Mouse (Mus musculus) limb, embryonic 14.5 days (tissue): ENCODE measurements around the gene Clec2h. TPM values are rescaled to one million over a fixed set of nuclear protein-coding genes. Genes with fewer than 3 reads are reported as not detected.
"Not testable (repeated sequence)": the region's sequence is repeated elsewhere in the genome, so short reads cannot be mapped to it uniquely, and the experiment has no call there.

Source experiments
- ATAC-seq: fragments of 200-750 bp; cut with Nextera tagmentation; 2 replicates; pipeline ENCODE4 v1.8.0; 2017; ENCODE audit warnings: low read depth, moderate number of reproducible peaks, moderate TSS enrichment; ENCODE audit not compliant: low FRiP score
- DNase-seq: peaks from one replicate; pipeline ENCODE4 v3.0.0-alpha.2; 2015; ENCODE audit warnings: low spot score
- H3K27ac ChIP-seq: fragments of 300-500 bp; sonication (generic); replicated peaks from 2 replicates; pipeline ENCODE4 v1.5.1; 2014; ENCODE audit warnings: low read depth, mild to moderate bottlenecking, low read length, moderate library complexity, mixed read lengths
- H3K27me3 ChIP-seq: fragments of 300-500 bp; sonication (generic); 2 replicates; pipeline ENCODE4 v1.6.1; 2014; ENCODE audit warnings: low read length, mixed read lengths; ENCODE audit not compliant: control insufficient read depth, insufficient read depth
- H3K36me3 ChIP-seq: fragments of 300-500 bp; sonication (generic); 2 replicates; pipeline ENCODE4 v1.6.1; 2014; ENCODE audit warnings: mild to moderate bottlenecking, low read length, moderate library complexity, mixed read lengths; ENCODE audit not compliant: control insufficient read depth, insufficient read depth
- H3K4me1 ChIP-seq: fragments of 300-500 bp; sonication (generic); 2 replicates; pipeline ENCODE4 v1.6.1; 2014; ENCODE audit warnings: antibody characterized with exemption, low read length, mixed read lengths; ENCODE audit not compliant: control insufficient read depth, insufficient read depth
- H3K4me2 ChIP-seq: fragments of 300-500 bp; sonication (generic); replicated peaks from 2 replicates; pipeline ENCODE4 v1.6.1; 2014; ENCODE audit warnings: low read depth, mild to moderate bottlenecking, low read length, moderate library complexity; ENCODE audit not compliant: severe bottlenecking
- H3K4me3 ChIP-seq: fragments of 300-500 bp; sonication (generic); replicated peaks from 2 replicates; pipeline ENCODE4 v1.5.1; 2014; ENCODE audit warnings: low read length
- H3K9ac ChIP-seq: fragments of 300-500 bp; sonication (generic); 2 replicates; pipeline ENCODE4 v1.6.1; 2014; ENCODE audit warnings: mild to moderate bottlenecking, low read depth, low read length, moderate library complexity; ENCODE audit not compliant: severe bottlenecking
- H3K9me3 ChIP-seq: fragments of 300-500 bp; sonication (generic); 2 replicates; pipeline ENCODE4 v1.6.1; 2016; ENCODE audit warnings: low read length; ENCODE audit not compliant: control insufficient read depth
- POLR2A ChIP-seq: fragments of 200-500 bp; IDR thresholded peaks from 2 replicates; pipeline ENCODE4 v1.8.0; 2012; ENCODE audit warnings: inconsistent platforms, mild to moderate bottlenecking, moderate library complexity, borderline replicate concordance; ENCODE audit not compliant: insufficient read depth, insufficient read length; ENCODE audit errors: extremely low read depth
- WGBS: fragments of 180-500 bp; shearing (Covaris S2); extraction: QIAGEN DNeasy Blood & Tissue Kit; methylation state at CpG from one replicate; pipeline ENCODE4 v1.1.7; 2014; 5-methylcytosine and 5-hydroxymethylcytosine counted together
- polyA plus RNA-seq, 2 experiments: library from polyadenylated mRNA; depleted of rRNA in 1 of 2; stranded (reverse) in 1 of 2; unstranded in 1 of 2; fragments of >200 nt; fragmentation: Nextera tagmentation in 1 of 2; extraction: Ambion mirVana in 1 of 2; gene quantifications; 2 replicates each; pipeline versions ENCODE4 v1.2.1 to v1.2.3; 2012 to 2014

Gene Clec2h
- polyA plus RNA-seq, 2 experiments = not detected

DNA sequence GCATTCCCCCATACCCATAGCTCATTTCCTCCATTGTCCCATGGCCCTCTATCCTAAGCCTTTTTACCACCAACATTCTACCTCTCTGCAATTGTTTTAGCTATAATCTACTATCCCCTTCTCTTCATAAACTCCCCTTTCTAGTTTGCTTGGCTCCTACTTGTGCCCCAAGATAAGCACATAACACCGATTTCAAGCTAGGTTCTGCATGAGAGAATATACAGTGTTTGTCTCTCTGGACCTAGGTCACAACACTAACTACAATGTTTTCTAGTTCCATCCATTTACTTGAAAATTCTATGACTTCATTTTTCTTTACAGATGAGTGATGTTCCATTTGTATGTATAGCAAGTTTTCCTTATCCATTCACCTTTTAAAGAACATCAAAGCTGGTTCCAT lies 21.5 kb upstream of the Clec2h start:
- TF ChIP-seq POLR2A = no peak
- ATAC-seq = no peak
- H3K4me1 ChIP-seq = no peaks in the 10 kb centered on the region

DNA sequence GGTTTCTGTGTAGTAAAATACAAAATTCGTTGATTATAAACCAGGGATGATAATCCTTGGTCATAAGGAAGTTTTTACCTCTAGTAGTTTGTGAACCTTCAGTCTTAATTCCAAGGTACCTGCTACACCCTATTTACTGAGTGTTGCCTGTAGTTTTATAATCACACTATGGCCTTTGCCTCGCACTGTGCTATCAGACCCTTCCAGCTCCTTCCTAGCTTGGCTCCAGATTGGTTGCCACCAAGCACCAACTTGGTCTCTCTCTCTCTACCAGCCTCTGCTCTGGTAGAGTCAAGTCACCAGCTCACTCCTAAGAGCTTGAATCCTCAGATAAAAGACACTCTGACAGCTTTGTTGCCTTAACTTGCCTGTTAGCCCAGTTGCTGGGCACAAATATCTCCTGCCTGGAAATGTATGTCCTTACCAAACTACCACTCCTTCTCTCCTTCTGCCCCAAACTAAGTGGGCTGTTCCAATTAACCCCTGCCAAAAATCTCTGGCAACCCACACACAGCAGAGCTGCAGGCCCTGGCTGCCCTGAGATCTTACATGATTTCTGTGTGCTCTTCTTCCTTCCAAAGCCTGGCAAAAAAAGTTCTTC lies 21.0 kb upstream of the Clec2h start:
- H3K4me3 ChIP-seq = no peak overlapping the region
- no peak overlapping the region for H3K4me2 ChIP-seq
- no peak for TF ChIP-seq POLR2A
- 81% methylated on average over 2 of the region's 2 CpGs for WGBS
- DNase-seq = no peak
- no peak overlapping the region for H3K9ac ChIP-seq
- no peak overlapping the region for H3K27ac ChIP-seq
- H3K4me1 ChIP-seq = no peaks in the 10 kb centered on the region
- no peaks in the 10 kb centered on the region for H3K9me3 ChIP-seq
- no peaks in the 10 kb centered on the region for H3K36me3 ChIP-seq
- H3K27me3 ChIP-seq = no peaks in the 10 kb centered on the region
- ATAC-seq = no peak

More for the DNA sequence above, 21.5 kb upstream of the Clec2h start:
- Histone ChIP-seq H3K4me3 (no peak overlapping the region), H3K9ac (no peak overlapping the region), H3K9me3 (no peaks in the 10 kb centered on the region), H3K4me2 (no peak overlapping the region), H3K27ac (no peak overlapping the region), H3K36me3 (no peaks in the 10 kb centered on the region), H3K27me3 (no peaks in the 10 kb centered on the region)
- DNase-seq = no peak
- WGBS = 98% methylated on average over 1 of the region's 1 CpGs

DNA sequence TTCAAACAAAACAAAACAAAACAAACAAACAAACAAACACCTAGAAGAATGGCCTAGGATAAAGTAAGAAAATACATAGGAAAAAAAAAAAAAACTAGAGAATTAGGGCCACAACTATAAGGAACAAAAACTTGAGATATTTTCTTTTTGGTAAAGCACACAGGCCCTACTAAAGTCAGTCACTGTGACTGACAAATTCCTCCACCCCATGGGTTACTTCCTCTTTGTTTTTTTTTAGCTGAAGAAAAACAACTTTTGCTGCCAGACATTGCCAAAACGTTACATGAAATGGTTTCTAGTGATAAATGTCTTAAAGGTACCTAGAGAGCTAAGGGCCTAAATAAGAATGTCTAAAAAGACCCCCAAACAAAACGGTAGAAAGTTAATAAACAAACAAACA lies 18.2 kb upstream of the Clec2h start:
- no peak for TF ChIP-seq POLR2A
- Histone ChIP-seq H3K36me3 (no peaks in the 10 kb centered on the region), H3K4me3 (no peak overlapping the region), H3K27me3 (no peaks in the 10 kb centered on the region), H3K9ac (no peak overlapping the region), H3K4me1 (no peaks in the 10 kb centered on the region), H3K9me3 (no peaks in the 10 kb centered on the region), H3K27ac (no peak overlapping the region), H3K4me2 (no peak overlapping the region)
- ATAC-seq (no peak), DNase-seq (no peak)
- 67% methylated on average over 2 of the region's 2 CpGs for WGBS

DNA sequence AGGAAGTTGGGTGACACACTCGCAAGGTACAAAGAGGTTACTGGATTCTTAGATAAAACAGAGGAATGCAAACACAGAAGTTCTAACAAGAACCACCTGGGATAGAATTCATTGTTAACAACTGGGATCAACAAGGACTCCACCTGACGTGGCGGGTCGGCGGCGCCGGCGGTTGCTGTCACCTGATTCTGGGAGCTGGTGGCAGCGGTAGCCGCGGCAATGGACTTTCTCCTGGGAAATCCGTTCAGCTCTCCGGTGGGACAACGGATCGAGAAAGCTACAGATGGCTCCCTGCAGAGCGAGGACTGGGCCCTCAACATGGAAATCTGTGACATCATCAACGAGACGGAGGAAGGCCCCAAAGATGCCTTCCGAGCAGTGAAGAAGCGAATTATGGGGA lies 17.5 kb upstream of the Clec2h start:
- not testable (repeated sequence) for H3K9ac ChIP-seq
- WGBS = 97% methylated on average over 20 of the region's 20 CpGs

DNA sequence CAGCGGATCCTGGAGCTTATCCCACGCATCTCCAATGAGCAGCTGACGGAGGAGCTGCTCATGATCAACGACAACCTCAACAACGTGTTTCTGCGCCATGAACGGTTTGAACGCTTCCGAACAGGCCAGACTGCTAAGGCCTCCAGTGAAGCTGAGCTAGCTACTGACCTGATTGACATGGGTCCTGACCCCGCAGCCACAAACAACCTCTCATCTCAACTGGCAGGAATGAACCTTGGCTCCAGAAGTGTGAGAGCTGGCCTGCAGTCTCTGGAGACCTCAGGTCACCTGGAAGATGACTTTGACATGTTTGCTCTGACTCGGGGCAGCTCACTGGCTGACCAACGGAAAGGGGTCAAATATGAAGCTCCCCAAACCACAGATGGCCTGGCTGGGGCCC lies 16.5 kb upstream of the Clec2h start:
- not testable (repeated sequence) for H3K27ac ChIP-seq, H3K36me3 ChIP-seq, H3K4me1 ChIP-seq, H3K4me3 ChIP-seq, H3K4me2 ChIP-seq, ATAC-seq, H3K27me3 ChIP-seq, H3K9me3 ChIP-seq, H3K9ac ChIP-seq, DNase-seq
- WGBS = 88% methylated on average over 11 of the region's 12 CpGs

More for the DNA sequence above, 17.5 kb upstream of the Clec2h start:
- H3K4me3 ChIP-seq, H3K27ac ChIP-seq, ATAC-seq, H3K9me3 ChIP-seq, DNase-seq, H3K4me2 ChIP-seq, H3K27me3 ChIP-seq, H3K36me3 ChIP-seq, H3K4me1 ChIP-seq: not testable (repeated sequence)

DNA sequence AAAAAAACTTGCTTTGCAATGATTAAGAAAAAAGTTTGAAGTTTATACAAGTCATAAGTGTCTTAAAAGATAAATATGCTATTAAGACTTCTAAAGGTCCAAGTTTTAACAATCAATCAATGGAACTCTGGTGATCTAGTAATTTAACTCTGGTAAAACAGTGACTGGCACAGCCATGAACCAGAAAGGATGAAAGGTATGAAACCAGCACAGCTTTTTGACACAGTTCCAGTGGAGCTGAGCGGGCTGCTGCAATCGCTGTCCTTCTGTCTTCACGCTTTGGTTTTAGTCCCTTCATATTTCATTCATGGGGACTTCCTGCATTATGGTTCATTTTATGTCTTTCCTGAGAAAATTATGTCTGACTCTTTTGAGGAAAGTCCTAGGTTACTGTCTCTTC lies 12.5 kb upstream of the Clec2h start:
- no peak overlapping the region for H3K27ac ChIP-seq
- no peaks in the 10 kb centered on the region for H3K4me1 ChIP-seq
- no peak for DNase-seq
- H3K9ac ChIP-seq = no peak overlapping the region
- no peak for ATAC-seq
- no peak for TF ChIP-seq POLR2A
- H3K36me3 ChIP-seq = no peaks in the 10 kb centered on the region
- 88% methylated on average over 3 of the region's 3 CpGs for WGBS
- no peak overlapping the region for H3K4me3 ChIP-seq
- no peaks in the 10 kb centered on the region for H3K9me3 ChIP-seq
- no peak overlapping the region for H3K4me2 ChIP-seq
- H3K27me3 ChIP-seq = no peaks in the 10 kb centered on the region
